Mouse (Mus musculus): Measurements from ENCODE around the gene Uchl3. TPM values are rescaled to one million over a fixed set of nuclear protein-coding genes. Genes with fewer than 3 reads are reported as not detected.

Gene Uchl3
- 200 and 208 TPM in 2 replicates for polyA plus RNA-seq (2016; fragmentation: Nextera tagmentation; extraction: Ambion mirVana)

DNA sequence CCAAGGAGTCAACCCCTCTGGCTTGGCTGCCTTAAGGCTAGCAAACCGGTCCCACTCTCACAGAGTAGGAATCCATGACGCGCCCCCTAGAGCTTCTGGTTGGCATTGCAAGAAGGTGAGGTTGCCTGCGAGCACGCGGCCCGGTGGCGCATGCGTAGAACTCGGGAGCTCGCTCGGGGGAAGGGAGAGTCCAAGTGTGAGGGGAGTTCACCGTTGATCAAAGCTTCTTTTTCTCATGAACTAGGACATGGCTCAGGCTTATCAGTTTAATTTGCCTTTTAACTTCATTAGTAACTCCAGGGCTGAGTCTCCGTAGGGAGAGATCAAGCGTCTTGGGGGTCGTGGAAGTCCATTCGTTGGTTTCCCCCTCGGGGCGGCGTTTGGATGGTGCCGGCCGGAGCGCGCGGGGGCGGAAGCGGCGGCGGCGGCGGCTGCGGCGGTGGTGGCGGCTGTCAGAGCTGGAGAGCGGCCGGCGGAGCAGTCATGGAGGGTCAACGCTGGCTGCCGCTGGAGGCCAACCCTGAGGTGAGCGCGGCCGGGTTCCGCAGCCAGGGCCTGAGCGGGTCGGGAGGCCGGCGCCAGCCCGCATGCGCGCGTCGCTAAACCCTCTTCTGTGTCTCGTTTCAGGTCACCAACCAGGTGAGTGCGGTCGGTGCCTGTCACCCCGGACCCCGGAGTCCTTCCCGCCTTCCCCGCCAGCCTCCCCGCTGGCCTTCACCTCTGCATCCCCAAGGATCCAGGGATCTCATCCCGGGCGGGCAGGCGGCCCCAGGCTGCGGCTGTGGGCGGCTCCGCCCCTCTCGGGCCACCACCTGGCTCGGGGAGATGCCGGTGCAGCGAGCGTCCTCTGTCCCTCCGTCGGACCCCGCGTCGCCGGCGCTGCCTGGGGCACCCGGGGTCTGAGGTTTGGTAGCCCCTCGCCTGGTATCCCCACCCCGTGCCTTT is at the start of gene Uchl3:
TSS of gene Uchl3 (plus strand) at position 387 of the 945 bp plus-strand sequence.
- H3K4me1 ChIP-seq: peaks cover 8% of the 10 kb centered on the region
- H3K27ac ChIP-seq (replicated peaks): peak within 1 kb of the TSS; percentile 97
- peak within 1 kb of the TSS; percentile 99 for H3K4me3 ChIP-seq
- peak; percentile 96 for DNase-seq (ENCODE audit: low spot score)
- H3K9me3 ChIP-seq: no peaks in the 10 kb centered on the region
- under 1% methylated on average over 81 of the region's 81 CpGs for WGBS
- peaks cover 3% of the 10 kb centered on the region for H3K36me3 ChIP-seq (replicated peaks)
- no peaks in the 10 kb centered on the region for H3K27me3 ChIP-seq (replicated peaks; ENCODE audit: low read depth, poor library complexity, severe bottlenecking)

DNA sequence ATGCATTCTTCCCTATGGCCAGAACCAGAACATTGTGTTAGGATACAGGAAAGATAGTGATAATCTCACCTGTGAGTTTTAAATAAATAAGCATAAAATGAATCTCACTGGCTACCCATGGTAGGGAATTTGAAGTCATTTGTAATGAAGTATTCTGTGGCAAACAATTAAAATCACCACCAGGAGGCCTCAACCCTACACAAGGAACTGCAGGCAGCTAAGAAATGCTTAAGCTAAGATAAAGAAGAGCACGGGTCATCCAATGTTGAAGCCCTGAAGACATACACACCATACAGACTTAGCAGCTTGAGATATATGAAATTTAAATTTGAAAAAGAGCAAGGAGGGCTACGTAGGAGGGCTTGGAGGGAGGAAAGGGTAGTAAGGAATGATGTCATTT is 47.9 kb upstream of the Uchl3 start:
- DNase-seq (ENCODE audit: low spot score): no peak
- H3K4me1 ChIP-seq: peaks cover 22% of the 10 kb centered on the region
- H3K36me3 ChIP-seq (replicated peaks): no peaks in the 10 kb centered on the region
- peaks cover 12% of the 10 kb centered on the region for H3K27me3 ChIP-seq (replicated peaks; ENCODE audit: low read depth, poor library complexity, severe bottlenecking)
- WGBS: 71% methylated on average over 2 of the region's 2 CpGs
- H3K27ac ChIP-seq (replicated peaks): no peak overlapping the region
- H3K4me3 ChIP-seq: no peak overlapping the region
- no peaks in the 10 kb centered on the region for H3K9me3 ChIP-seq

DNA sequence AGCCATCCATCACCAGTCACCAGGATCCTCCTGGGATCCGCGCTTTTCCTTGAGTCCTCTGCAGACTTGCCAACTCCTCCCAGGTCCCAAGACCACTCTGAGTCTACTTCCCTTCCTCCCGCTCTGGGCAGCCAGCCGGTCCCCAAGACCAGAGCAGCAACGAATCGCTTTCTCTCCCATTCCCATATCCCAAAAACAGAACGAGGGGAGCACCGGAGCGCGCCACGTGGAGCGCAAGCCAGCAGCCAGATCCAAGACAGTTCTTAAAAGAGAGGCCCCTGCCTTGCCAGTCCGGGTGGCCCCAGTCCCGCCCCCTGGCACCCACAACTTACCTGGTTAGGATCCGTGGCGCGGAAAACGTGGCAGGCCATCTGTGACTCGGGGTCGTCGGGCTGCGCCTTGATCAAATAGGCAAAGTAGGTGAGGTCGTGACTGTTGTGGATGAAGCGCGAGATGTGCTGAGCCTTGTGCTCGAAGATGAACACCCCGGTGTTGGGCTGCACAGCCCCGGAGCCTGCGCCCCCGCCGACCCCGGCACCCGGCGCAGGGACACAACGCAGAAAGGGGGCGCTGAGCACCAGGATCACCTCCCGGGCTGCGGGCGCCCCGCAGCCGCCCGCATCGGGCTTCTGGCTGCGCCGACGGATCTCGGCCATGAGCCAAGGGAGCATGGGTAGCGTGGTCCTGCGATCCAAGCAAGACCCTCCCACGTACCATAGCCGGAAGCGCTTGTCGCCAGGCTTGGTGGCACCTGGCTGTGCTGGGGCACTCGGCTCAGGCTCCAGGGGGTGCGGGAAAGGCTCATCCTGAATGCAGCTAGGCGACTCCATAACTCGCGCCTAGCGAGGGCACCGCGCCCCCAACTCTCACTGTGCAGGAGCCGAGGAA is 45.9 kb upstream of the Uchl3 start:
- peak overlapping the region; percentile 86 for H3K27ac ChIP-seq (replicated peaks)
- peaks cover 19% of the 10 kb centered on the region for H3K4me1 ChIP-seq
- under 1% methylated on average over 62 of the region's 62 CpGs for WGBS
- H3K27me3 ChIP-seq (replicated peaks; ENCODE audit: low read depth, poor library complexity, severe bottlenecking): peaks cover 12% of the 10 kb centered on the region
- H3K9me3 ChIP-seq: no peaks in the 10 kb centered on the region
- peak; percentile 65 for DNase-seq (ENCODE audit: low spot score)
- H3K4me3 ChIP-seq: peak overlapping the region; percentile 86
- H3K36me3 ChIP-seq (replicated peaks): no peaks in the 10 kb centered on the region

DNA sequence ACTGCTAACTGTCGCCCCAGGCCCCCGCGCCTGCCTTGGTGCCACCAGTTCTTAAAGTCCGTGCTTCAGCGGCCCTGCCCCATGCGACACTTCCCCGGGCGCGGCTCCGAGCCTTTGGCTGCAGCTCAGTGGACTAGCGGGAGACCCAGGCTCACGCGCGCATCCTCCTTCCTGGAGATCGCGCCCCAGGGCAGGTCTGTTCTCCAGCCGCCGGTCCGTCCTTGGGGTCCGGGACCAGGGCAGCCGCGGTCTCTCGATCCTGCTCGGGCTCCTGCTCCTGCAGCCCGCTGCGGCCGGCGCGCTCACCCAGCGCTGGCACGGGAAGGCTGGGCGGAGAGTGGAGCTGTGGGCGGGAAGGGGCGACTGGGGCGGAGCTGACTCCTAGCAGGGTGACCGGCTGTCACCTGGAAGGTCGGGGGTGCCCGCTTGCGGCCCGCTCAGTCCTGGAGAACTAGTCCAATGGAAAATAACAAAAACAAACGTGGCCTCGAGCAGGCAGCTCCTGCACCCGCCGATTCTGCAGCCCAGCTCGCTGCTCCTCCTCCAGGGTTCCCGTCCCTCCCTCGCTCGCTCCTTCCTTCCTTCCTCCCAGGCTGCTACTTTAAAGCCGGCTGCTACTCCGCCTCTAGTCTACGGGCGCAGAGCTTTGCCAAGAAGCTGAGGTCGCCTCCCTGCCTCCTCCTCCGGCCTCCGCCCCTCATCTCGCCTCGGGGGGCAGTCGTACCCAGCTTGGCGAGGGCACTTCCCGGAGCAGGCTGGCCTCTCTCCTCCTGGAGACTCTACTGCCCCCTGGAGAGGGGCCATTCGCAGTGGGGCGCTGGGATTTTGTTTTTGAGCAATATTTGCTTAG is 45.0 kb upstream of the Uchl3 start, which contains the start of gene Tbc1d4:
TSS of gene Tbc1d4 (minus strand) at position 673 of the 850 bp plus-strand sequence.
- under 1% methylated on average over 62 of the region's 62 CpGs for WGBS
- Histone ChIP-seq H3K4me3 (peak within 1 kb of the TSS; percentile 86), H3K9me3 (no peaks in the 10 kb centered on the region), H3K36me3 (replicated peaks) (no peaks in the 10 kb centered on the region), H3K27me3 (replicated peaks; ENCODE audit: low read depth, poor library complexity, severe bottlenecking) (peaks cover 12% of the 10 kb centered on the region), H3K27ac (replicated peaks) (peak within 1 kb of the TSS; percentile 86), H3K4me1 (peaks cover 17% of the 10 kb centered on the region)
- DNase-seq (ENCODE audit: low spot score): peak; percentile 88

DNA sequence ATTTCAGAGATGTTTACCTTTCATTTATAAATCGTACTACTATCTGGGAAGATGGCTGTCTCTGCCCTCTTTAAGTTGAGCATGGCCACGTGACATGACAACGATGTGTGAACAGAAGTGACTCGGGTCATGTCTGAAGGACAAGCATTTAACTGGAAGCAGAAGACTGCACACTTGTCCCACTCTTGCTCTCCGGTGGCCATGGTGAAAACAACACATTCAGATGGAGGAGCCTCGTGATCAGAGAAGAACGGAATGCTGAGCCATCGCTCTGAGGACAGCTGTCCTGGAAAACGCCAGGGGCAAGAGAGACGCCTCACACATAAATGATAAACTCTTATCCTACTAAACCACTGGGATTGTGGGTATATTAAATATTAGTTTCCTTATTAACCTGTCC is 43.1 kb upstream of the Uchl3 start:
- WGBS: 81% methylated on average over 10 of the region's 10 CpGs

DNA sequence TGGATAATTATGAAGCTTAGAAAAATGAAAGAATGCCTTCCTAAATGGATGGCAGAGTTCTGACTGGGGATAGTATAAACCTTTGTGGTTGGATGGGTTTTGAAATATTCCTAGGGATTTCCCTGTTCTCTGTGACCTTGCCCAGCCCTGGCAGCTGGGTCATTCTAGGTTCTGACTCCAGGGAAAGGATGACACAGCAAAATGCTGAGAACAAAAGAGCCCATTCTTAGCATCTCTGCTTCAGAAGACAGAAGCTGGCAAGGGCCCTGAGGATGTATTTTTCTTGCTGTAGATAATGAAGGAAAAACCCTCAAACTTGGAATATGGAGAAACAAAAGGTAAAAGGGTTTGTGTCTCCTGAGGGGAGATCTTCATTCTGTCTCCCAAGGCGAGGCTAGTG is 40.6 kb upstream of the Uchl3 start:
- 30% methylated on average over 1 of the region's 1 CpGs for WGBS
- H3K36me3 ChIP-seq (replicated peaks): no peaks in the 10 kb centered on the region

More for the DNA sequence above, 43.1 kb upstream of the Uchl3 start:
- Histone ChIP-seq H3K9me3 (no peaks in the 10 kb centered on the region), H3K36me3 (replicated peaks) (no peaks in the 10 kb centered on the region), H3K4me1 (peaks cover 17% of the 10 kb centered on the region), H3K27ac (replicated peaks) (no peak overlapping the region), H3K27me3 (replicated peaks; ENCODE audit: low read depth, poor library complexity, severe bottlenecking) (peaks cover 12% of the 10 kb centered on the region), H3K4me3 (no peak overlapping the region)
- no peak for DNase-seq (ENCODE audit: low spot score)

DNA sequence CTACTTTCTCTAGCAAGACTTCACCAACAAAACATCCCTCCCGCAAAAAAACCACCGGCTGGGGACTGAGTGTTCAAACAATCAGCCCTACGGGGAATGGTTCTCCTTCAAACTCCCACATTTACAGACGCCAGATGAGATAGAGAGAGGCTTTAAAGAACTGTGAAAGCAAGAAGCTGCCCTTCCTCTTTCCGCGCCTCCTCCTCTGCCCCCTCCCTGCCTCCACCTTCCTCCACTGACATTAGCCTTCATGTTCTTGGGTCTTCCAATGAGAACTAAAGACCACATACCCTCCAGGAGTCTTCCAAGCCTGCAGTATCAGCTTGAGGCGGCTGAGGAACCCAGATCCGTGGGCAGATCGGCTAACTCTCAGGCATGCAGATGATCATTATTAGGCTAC is 37.6 kb upstream of the Uchl3 start:
- WGBS: 77% methylated on average over 9 of the region's 9 CpGs
- H3K4me3 ChIP-seq: no peak overlapping the region
- H3K27ac ChIP-seq (replicated peaks): no peak overlapping the region
- no peaks in the 10 kb centered on the region for H3K36me3 ChIP-seq (replicated peaks)
- no peak for DNase-seq (ENCODE audit: low spot score)
- H3K9me3 ChIP-seq: no peaks in the 10 kb centered on the region
- H3K4me1 ChIP-seq: no peaks in the 10 kb centered on the region
- H3K27me3 ChIP-seq (replicated peaks; ENCODE audit: low read depth, poor library complexity, severe bottlenecking): no peaks in the 10 kb centered on the region

More for the DNA sequence above, 40.6 kb upstream of the Uchl3 start:
- Histone ChIP-seq H3K4me1 (peaks cover 4% of the 10 kb centered on the region; the same call in 1 of the 2 replicates), H3K27me3 (replicated peaks; ENCODE audit: low read depth, poor library complexity, severe bottlenecking) (no peaks in the 10 kb centered on the region), H3K4me3 (no peak overlapping the region), H3K27ac (replicated peaks) (no peak overlapping the region), H3K9me3 (no peaks in the 10 kb centered on the region)
- no peak for DNase-seq (ENCODE audit: low spot score)

DNA sequence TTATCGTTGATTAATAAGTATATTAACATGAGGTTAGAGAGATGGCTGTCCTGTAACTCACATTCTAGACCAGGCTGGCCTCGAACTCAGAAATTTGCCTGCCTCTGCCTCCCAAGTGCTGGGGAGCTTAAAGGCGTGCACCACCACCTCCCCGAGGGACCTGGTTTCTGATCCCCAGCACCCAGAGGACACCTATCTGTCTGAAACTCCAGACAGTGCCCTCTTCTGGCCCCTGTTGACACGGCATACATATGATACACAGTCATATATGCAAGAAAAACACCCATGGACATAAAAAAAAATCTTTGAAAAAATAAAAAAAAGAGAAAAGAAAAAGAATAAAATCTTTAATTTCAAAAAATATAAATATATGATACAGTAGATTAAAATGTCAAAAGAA is 36.1 kb upstream of the Uchl3 start:
- Histone ChIP-seq H3K4me1 (no peaks in the 10 kb centered on the region), H3K27ac (replicated peaks) (no peak overlapping the region), H3K27me3 (replicated peaks; ENCODE audit: low read depth, poor library complexity, severe bottlenecking) (no peaks in the 10 kb centered on the region), H3K9me3 (no peaks in the 10 kb centered on the region), H3K4me3 (no peak overlapping the region), H3K36me3 (replicated peaks) (no peaks in the 10 kb centered on the region)
- no peak for DNase-seq (ENCODE audit: low spot score)
- WGBS: 90% methylated on average over 5 of the region's 5 CpGs

DNA sequence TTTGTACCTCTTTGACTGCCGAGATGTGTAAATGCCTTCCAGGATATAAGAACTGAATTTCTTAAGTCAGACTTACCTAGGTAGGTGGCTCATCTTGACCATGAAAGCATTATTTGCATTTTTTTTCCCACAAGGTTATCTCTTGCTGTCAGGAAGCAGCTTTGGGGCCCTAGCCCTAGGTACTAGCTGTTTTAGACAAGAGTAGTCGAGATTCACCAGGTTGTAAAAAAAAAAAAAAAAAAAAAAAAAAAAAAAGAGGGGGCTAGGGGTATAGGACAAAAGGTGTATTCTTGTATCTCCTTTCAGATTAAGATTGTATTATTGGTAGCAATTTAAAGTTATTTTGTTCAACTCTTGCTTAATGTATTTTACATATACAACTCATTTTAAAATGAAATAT is 23.2 kb upstream of the Uchl3 start:
- peaks cover 36% of the 10 kb centered on the region for H3K36me3 ChIP-seq (replicated peaks)
- DNase-seq (ENCODE audit: low spot score): no peak
- WGBS: 86% methylated on average over 2 of the region's 2 CpGs
- H3K27ac ChIP-seq (replicated peaks): no peak overlapping the region
- no peak overlapping the region for H3K4me3 ChIP-seq
- no peaks in the 10 kb centered on the region for H3K27me3 ChIP-seq (replicated peaks; ENCODE audit: low read depth, poor library complexity, severe bottlenecking)
- no peaks in the 10 kb centered on the region for H3K9me3 ChIP-seq
- no peaks in the 10 kb centered on the region for H3K4me1 ChIP-seq

DNA sequence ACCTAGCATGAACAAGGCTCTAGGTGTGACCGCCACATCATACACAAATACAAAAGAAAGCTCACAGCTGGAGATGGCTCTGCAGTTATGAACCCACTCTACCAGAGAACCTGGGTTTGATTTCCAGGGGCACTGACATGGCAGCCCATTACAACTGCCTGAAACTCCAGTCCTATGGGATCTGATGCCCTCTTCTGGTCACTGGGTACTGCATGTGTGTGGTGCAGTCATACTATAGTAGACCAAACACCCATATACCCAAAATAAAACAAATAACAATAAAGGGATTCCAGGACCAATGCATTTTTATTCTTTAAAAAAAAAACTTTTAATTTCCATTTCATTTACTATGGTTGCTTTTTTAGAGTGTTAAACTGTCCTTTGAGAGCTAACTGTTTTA is 18.0 kb upstream of the Uchl3 start:
- H3K27ac ChIP-seq (replicated peaks): no peak overlapping the region
- no peaks in the 10 kb centered on the region for H3K27me3 ChIP-seq (replicated peaks; ENCODE audit: low read depth, poor library complexity, severe bottlenecking)
- no peak overlapping the region for H3K4me3 ChIP-seq
- peaks cover 8% of the 10 kb centered on the region; the same call in 1 of the 2 replicates for H3K4me1 ChIP-seq
- H3K9me3 ChIP-seq: no peaks in the 10 kb centered on the region
- DNase-seq (ENCODE audit: low spot score): no peak
- H3K36me3 ChIP-seq (replicated peaks): peaks cover 39% of the 10 kb centered on the region
- 95% methylated on average over 1 of the region's 1 CpGs for WGBS

DNA sequence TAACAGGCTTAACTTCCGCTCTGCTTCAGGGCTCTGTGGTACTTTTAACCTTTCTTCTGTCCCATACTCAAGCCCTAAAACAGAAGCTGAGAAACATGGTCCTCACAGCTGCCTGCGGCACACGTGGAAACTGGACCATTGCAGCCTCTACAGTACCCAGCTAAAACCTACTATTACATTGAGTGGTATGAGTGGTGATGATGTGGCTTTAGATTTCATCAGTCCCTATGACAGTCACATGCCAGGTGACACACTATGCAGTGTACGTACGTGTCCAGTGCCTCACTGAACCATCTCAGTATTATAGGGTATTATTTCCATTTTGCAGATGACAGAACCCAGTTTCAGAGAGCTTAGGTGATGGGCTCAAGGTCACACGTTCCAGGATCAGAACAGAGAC is 16.4 kb upstream of the Uchl3 start:
- Histone ChIP-seq H3K27me3 (replicated peaks; ENCODE audit: low read depth, poor library complexity, severe bottlenecking) (no peaks in the 10 kb centered on the region), H3K4me3 (no peak overlapping the region), H3K27ac (replicated peaks) (no peak overlapping the region), H3K9me3 (no peaks in the 10 kb centered on the region), H3K36me3 (replicated peaks) (peaks cover 30% of the 10 kb centered on the region), H3K4me1 (peaks cover 8% of the 10 kb centered on the region; the same call in 1 of the 2 replicates)
- no peak for DNase-seq (ENCODE audit: low spot score)
- 93% methylated on average over 6 of the region's 6 CpGs for WGBS
